Comparison of ENCODE assay signal across 10 mouse cellular contexts in the genomic region with DNA sequence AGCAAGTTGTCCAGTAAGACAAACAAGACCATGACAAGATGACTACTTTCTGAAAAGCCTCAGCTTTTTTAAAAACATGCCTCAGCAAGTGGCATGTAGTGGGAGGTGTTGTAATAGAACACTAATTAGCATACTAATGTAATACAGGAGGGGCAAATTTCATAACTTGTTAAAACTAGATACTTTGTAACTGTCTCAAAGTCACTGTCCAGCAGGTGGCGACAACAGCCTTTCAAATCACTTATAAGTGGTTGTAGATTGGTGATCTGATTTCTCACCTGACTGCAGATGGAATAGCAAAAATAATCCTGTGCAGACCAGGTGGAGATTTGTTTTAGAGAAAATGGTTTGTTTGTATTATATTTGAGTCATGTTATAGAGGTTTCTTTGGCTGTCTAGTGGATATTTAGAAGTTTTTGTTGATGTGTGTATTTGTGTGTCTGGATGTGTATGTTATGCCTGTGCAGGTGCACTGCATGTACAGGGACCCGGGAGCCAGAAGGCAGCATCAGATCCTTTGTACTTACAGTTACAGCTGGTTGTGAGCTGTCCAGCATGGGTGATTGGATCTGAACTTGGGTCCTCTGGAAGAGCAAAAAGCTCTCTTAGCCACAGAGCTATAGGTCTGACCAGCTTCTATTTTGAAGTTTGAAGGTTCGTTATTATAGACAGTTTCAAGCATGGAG. TPM values are rescaled to one million over a fixed set of nuclear protein-coding genes. Genes with fewer than 3 reads are reported as not detected.
DNase-seq lines count a peak whose midpoint lies in the region; ATAC-seq and TF ChIP-seq lines count a peak whose summit lies in the region.
"Had no signal": no experiment of that assay in that cellular context is flagged by ENCODE, and none has a peak within 500 bp of the region (broad histone marks: within the 10 kb centered on the region; RNA-seq: fewer than 3 reads in every experiment).

No protein-coding gene starts in this region.

- H3K4me1 ChIP-seq in lung, embryonic 14.5 days (ENCODE audit: insufficient read depth) = no peaks in the 10 kb centered on the region
- H3K4me1 ChIP-seq: heart, embryonic 15.5 days; stomach, embryonic 15.5 days had no signal

- no peaks in the 10 kb centered on the region for H3K27me3 ChIP-seq in lung, embryonic 14.5 days (ENCODE audit: insufficient read depth, low read length)
- H3K27me3 ChIP-seq: heart, embryonic 15.5 days; stomach, embryonic 15.5 days had no signal

- H3K9me3 ChIP-seq in lung, embryonic 14.5 days (ENCODE audit: low read depth, low read length) = no peaks in the 10 kb centered on the region
- H3K9me3 ChIP-seq: heart, embryonic 15.5 days; stomach, embryonic 15.5 days had no signal

- peak; percentile 43 for DNase-seq in CD4-positive helper T cell, adult 2 months (ENCODE audit: low read depth, low spot score)
- DNase-seq in Muller cell, postnatal 12 days (ENCODE audit: inconsistent ontology term) = peak; percentile 48
- peak; percentile 51 to 67 for DNase-seq in cerebellum, postnatal 36 days
- DNase-seq in gastrocnemius, postnatal 10 days = peak; percentile 71
- DNase-seq in kidney, postnatal 25 days = peak; percentile 66 to 90
- DNase-seq in lung, embryonic 14.5 days = peak; percentile 89
- DNase-seq in ovary, postnatal 36 days (ENCODE audit: low spot score) = peak; percentile 39

- no peak overlapping the region for H3K4me3 ChIP-seq in lung, embryonic 14.5 days (ENCODE audit: low read depth, low read length)
- H3K4me3 ChIP-seq: heart, embryonic 15.5 days; stomach, embryonic 15.5 days had no signal

- 58% methylated on average over 3 of the region's 3 CpGs for WGBS in lung, embryonic 14.5 days

- peaks cover 17% of the 10 kb centered on the region; the same call in 1 of the 2 replicates for H3K36me3 ChIP-seq in lung, embryonic 14.5 days (ENCODE audit: insufficient read depth)

- ATAC-seq in lung, embryonic 14.5 days (ENCODE audit: insufficient read depth) = no peak
- ATAC-seq in erythroid progenitor cell, adult 5-6 weeks (replicated peaks; ENCODE audit: low FRiP score, poor library complexity, severe bottlenecking) = no peak

- H3K27ac ChIP-seq in lung, embryonic 14.5 days (ENCODE audit: low read depth) = no peak overlapping the region
- H3K27ac ChIP-seq: heart, embryonic 15.5 days; stomach, embryonic 15.5 days had no signal

- H3K9ac ChIP-seq in lung, embryonic 14.5 days = no peak overlapping the region
- H3K9ac ChIP-seq: heart, embryonic 15.5 days; stomach, embryonic 15.5 days had no signal

- peak; percentile 78 for TF ChIP-seq CTCF in lung, embryonic 14.5 days (IDR thresholded peaks at IDR 0.05; ENCODE audit: low read depth)

- H3K4me2 ChIP-seq in lung, embryonic 14.5 days = no peak overlapping the region
- H3K4me2 ChIP-seq: heart, embryonic 15.5 days; stomach, embryonic 15.5 days had no signal

RNA-seq across cellular contexts. Expression of a gene that starts 57.9 kb away (rescaled TPM):
- 10 to 100 TPM; 21.0 to 21.9 TPM for total RNA-seq in gastrocnemius, postnatal 10 days (2021)
- polyA plus RNA-seq in lung, embryonic 14.5 days (2014; fragmentation: Nextera tagmentation; extraction: Ambion mirVana) = 19.8 and 22.1 TPM in 2 replicates
- 7.1 and 9.4 TPM in 2 replicates for total RNA-seq in erythroid progenitor cell, adult 5-6 weeks (2015; ENCODE audit: low replicate concordance)
- total RNA-seq in erythroid progenitor cell, adult 5-6 weeks (2017; ENCODE audit: low replicate concordance) = 10.7 and 11.9 TPM in 2 replicates

Comparison
In these comparisons a context has a peak if more than half of its experiments do, and no peak if none do; other contexts are left out.
1. DNase-seq: peak in every context shown above with its lines; median percentile 89 in lung, embryonic 14.5 days; 78 in kidney, postnatal 25 days; 71 in gastrocnemius, postnatal 10 days; 59 in cerebellum, postnatal 36 days; 48 in Muller cell, postnatal 12 days; 43 in CD4-positive helper T cell, adult 2 months; 39 in ovary, postnatal 36 days.